Mouse (Mus musculus): ENCODE data around the gene Nt5c3. TPM values are rescaled to one million over a fixed set of nuclear protein-coding genes. Genes with fewer than 3 reads are reported as not detected.
"Not testable (repeated sequence)": the region's sequence is repeated elsewhere in the genome, so short reads cannot be mapped to it uniquely, and the experiment has no call there.

The Nt5c3 gene
- total RNA-seq, 2 experiments from 2014 or later, result 24.8 to 29.0 TPM

- DNase-seq, result no peak
These were observed 18.8 kb downstream of the Nt5c3 start for GRCm38 (mm10) chr6:56904982-56905381.

DNA sequence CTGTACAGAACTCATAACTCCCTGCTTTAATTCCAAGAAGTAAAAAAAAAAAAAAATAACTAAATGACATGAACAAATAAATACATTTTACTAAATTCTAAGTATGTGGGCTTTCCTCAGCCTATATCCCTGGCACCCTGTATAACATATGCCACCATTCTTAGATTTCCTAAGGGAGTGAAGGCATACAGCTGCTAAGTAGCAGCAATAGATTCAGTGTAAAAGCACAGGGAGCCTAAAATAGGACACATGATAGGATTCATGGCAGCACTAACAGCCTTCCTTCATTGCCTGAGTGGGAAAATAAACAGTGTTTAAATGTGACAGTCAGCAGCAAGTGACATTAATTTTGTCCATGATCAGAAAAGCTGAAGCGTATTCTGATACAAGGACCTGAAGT, 19.4 kb downstream of the Nt5c3 start:
- DNase-seq, result no peak

GRCm38 (mm10) chr6:56903831-56904230, 19.9 kb downstream of the Nt5c3 start:
- DNase-seq, result no peak

DNA sequence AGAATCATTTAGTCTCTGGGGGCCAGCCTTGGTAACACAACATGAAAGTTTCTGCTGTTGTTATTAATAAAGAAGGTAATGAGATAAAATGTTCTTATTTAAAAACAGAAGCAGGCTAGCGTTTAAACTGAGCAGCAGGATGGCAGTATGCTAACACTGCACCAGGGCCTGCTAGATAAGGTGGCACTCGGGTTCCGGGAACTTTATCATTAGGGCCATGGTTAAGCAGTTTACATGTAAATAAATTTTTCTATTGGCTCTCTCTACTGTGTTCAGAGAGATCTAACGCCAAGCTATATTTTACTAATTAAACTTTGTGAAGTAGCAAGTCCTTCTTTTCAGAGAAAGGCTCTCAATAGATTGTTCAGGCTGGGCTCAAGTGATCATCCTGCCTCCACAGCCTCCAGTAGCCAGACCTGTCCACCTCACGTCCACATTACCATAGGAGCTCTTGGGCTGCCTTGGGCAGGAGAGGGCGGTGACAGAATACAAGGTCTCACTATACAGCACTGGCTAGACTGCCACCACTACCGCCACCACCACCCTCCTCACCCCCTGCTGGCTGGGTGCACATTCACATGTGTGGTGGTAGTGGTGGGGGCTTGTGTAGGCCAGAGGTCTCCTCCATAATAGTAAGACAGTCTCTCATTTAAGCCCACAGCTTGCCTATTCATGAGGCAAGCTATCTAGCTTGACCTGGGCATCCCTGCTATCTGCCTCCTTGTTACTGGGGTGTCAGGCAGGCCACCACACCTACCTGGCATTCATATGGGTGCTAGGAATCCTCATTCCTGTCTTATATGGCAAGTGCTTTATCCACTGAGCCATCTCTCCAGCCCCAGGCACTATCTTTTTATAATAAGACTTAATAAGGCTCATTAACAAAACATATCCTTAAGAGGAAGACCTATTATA, 20.9 kb downstream of the Nt5c3 start:
- no peak for DNase-seq

DNA sequence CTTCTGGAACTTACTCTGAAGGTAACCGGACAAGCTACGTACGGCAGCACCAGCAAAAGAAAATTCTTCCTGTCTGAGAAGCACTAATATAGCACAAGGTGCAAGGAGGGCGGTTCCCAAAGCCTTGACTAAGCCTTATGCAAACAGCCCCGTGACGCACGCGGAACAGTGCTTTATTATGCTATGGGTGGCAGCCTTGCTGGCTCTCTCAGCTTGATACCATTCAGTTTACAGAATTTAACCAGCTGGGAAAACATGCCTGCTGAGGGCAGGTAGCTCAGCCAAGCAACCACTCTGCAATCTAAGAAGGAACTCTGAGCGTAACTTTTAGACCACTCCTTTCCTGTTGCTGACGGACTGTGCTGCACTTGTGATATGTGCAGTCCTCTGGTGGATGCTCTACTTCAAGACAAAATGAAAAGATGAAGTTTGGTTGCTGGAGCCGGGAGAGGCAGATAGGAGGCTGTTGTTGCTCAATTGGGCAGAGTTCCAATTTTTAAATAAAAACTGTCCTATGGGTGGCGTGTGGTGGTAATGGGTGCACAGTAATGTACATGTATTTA, 21.8 kb downstream of the Nt5c3 start:
- peak; percentile 77 for DNase-seq

GRCm38 (mm10) chr6:56901336-56901735, 22.4 kb downstream of the Nt5c3 start:
- DNase-seq, result no peak

- DNase-seq, result no peak
These were observed 24.1 kb downstream of the Nt5c3 start for GRCm38 (mm10) chr6:56899601-56900000.

GRCm38 (mm10) chr6:56890762-56891161, 33.0 kb downstream of the Nt5c3 start:
- no peak for DNase-seq

DNA sequence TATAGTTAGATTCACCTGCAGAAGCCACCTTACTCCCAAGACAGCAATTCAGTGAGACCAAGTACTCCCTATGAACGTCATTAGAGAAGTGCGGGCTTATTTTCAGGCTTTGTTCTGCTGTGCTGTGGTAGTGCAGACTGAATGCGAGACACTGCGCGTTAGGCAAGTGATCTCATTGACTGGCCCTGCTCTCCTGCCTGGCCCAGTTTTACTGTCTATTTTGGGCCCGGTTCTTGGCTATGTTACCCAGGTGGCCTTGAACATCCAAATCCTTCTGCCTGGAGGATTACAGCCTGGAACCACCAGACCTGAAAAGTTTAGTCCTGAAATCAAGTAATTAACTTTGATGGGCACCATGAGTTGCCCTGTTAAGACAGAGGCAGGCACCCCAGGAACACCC, 35.2 kb downstream of the Nt5c3 start:
- DNase-seq, result peak; percentile 26

DNA sequence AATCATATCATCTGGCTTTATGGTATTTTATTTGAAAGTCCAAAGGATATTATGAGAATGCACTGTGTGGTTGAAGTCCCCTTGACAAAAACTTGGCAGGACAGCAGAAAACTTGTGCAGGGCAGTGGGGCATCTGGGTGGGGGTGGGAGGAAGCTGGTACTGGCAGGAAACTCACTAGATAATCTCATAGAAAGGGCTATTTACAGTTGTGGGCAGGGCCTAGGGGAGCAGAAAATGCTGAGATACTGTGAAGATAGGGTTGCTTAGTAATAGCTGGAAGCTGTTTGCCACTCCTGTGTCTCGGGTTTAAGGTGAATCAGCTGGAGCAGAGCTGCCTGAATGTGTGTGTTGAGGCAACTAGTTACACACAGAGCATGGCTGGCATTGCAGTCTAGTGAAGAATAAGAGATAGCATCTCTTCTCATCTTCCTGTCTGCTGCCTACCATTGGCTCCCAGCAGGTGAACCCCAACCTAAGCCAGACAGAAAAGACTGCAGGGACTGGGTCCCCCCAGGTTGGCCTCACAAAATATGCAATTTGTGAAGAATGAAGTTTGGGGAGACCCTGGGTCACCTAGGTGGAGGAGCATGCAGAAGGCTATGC, 44.3 kb downstream of the Nt5c3 start:
- no peak for DNase-seq

GRCm38 (mm10) chr6:56877985-56878384, 45.7 kb downstream of the Nt5c3 start:
- no peak for DNase-seq

DNA sequence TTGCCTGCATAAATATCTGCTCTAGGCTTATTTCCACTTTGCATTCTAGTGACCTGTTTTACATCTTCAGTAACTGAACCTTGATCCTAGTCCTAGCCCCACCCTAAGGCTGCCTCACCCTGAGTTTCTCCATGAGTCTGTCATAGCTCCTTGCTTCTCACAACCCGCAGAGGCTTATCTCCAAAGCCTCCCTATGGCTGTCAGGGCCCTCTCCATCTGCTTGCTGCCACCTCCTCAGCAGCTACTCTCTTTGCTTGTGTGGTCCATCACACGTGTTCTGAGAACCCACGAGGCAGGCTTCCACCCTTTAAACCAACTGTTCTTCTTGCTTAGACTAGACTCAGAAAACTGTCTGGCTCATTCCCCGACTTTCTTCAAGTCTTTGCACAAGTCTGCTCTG, 46.9 kb downstream of the Nt5c3 start:
- DNase-seq, result no peak

GRCm38 (mm10) chr6:56870027-56870426, 53.7 kb downstream of the Nt5c3 start:
- DNase-seq, result no peak

GRCm38 (mm10) chr6:56868565-56868964, 55.2 kb downstream of the Nt5c3 start:
- DNase-seq, result no peak

- not testable (repeated sequence) for DNase-seq
These were observed 56.8 kb downstream of the Nt5c3 start for GRCm38 (mm10) chr6:56866899-56867298.

DNA sequence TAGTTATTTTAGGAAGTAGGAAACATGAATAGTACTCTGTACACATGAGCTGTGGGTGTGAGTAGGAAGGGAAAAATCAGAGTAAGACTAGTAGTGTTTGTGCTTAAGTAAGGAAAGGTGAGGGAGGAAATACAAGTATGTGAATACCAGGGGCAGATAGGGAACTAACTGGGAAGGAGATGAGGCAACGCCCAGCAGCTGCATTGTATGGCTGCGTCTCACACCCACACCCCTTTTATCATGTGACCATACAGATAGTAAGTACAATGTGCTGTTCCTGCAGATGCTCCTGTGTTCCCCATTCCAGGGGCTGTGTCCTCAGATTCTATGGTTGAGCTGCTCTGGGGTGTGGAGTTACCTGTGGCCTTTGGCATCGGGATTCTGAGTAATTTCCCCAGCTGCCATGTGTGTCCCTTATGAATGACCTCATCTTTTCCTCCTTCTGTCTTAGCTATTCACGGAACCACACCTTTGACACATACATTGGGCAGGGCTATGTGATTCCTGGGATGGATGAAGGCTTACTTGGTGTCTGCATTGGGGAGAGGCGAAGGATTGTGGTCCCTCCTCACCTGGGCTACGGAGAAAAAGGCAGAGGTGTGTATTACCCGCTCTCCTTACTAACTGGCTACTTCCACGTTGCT, 63.4 kb downstream of the Nt5c3 start:
- no peak for DNase-seq

DNA sequence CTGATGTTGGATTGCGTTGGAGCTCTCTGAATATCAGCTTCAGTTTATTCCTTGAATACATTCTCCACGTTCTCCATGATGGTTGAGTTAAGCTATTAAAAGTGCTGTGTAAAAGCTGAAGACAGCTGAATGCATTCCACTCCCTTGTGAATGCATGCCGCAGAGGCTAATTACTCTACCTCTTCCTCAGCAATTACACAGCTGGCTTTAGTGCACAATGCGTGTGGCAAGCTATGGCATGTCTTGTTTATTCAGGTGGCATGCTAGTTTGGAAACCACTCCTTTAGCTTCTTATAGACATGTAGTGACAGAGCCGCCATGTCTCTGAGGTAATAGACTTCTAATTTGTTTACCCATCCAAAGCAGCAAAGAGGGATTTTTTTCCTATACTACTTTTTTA, 67.0 kb downstream of the Nt5c3 start:
- no peak for DNase-seq

DNA sequence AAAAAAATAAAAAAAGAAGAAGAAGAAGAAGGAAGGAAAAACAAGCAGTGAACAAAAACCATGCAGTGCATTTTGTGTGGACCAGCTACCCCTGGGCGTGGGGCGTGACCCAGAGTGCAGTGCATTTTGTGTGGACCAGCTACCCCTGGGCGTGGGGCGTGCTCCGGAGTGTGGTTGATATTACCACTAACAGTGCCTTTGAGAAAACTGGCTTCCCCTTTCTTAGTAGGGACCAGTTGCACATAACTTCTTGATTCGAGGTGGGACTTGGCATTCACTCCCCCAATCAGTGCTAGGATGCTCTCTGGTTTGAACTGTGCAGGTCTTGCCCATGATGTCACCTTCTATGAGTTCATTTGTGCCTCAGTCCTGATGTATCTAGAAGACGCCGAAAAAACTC, 68.9 kb downstream of the Nt5c3 start:
- no peak for DNase-seq

- no peak for DNase-seq
These were observed 73.4 kb downstream of the Nt5c3 start for GRCm38 (mm10) chr6:56850315-56850714.

- no peak for DNase-seq
These were observed 74.8 kb downstream of the Nt5c3 start for GRCm38 (mm10) chr6:56848974-56849373.

- no peak for DNase-seq
These were observed 79.4 kb downstream of the Nt5c3 start for GRCm38 (mm10) chr6:56844365-56844764.

- no peak for DNase-seq
These were observed 80.5 kb downstream of the Nt5c3 start for GRCm38 (mm10) chr6:56843229-56843628.

DNA sequence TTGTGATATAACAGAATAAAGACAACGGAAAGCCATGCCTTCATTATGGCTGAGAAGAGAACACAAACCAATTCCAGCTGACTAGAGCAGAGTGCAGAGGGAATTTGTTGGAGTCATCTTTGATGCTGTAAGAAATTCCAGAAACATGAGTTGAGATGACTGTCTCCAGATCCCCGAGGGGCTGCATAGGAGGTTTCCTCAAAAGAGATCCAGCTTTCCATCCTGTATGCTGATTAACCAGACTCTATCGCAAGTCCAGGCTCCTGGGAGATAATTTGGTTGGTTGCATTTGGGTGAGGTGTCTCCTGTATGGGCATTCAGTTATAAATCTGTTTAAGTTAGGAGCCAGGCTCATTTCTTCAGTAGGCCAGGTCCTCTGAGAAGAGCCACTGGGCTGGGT, 86.1 kb downstream of the Nt5c3 start:
- no peak for DNase-seq

Data from adrenal gland, postnatal 10 days (tissue).